Mouse (Mus musculus) forebrain, postnatal 0 days (tissue): ENCODE measurements around the gene Fgd6. TPM values are rescaled to one million over a fixed set of nuclear protein-coding genes. Genes with fewer than 3 reads are reported as not detected.

Experiments
- ATAC-seq: fragments of 200-750 bp; cut with Nextera tagmentation; 2 replicates; pipeline ENCODE4 v1.8.0; 2017; ENCODE audit warnings: mild to moderate bottlenecking, moderate library complexity
- DNase-seq: peaks from one replicate; pipeline ENCODE4 v3.0.0-alpha.2; 2015
- H3K27ac ChIP-seq: fragments of 300-500 bp; sonication (generic); 2 replicates; pipeline ENCODE4 v1.5.1; 2014; ENCODE audit warnings: low read depth, mild to moderate bottlenecking, antibody characterized with exemption, low read length, moderate library complexity, mixed read lengths
- H3K27me3 ChIP-seq: fragments of 300-500 bp; sonication (generic); 2 replicates; pipeline ENCODE4 v1.6.1; 2014; ENCODE audit warnings: mild to moderate bottlenecking, low read length, mixed read lengths; ENCODE audit not compliant: insufficient read depth
- H3K36me3 ChIP-seq: fragments of 300-500 bp; sonication (generic); 2 replicates; pipeline ENCODE4 v1.6.1; 2014; ENCODE audit warnings: mild to moderate bottlenecking, moderate library complexity; ENCODE audit not compliant: insufficient read depth
- H3K4me1 ChIP-seq: fragments of 300-500 bp; sonication (generic); 2 replicates; pipeline ENCODE4 v1.6.1; 2014; ENCODE audit warnings: antibody characterized with exemption; ENCODE audit not compliant: insufficient read depth
- H3K4me2 ChIP-seq: fragments of 300-500 bp; sonication (generic); 2 replicates; pipeline ENCODE4 v1.6.1; 2014; ENCODE audit warnings: low read depth, mild to moderate bottlenecking, moderate library complexity
- H3K4me3 ChIP-seq: fragments of 300-500 bp; sonication (generic); 2 replicates; pipeline ENCODE4 v1.5.1; 2014; ENCODE audit warnings: low read depth, low read length, mixed read lengths
- H3K9ac ChIP-seq: fragments of 300-500 bp; sonication (generic); 2 replicates; pipeline ENCODE4 v1.6.1; 2014; ENCODE audit warnings: mild to moderate bottlenecking
- H3K9me3 ChIP-seq: fragments of 300-500 bp; sonication (generic); 2 replicates; pipeline ENCODE4 v1.6.1; 2016; ENCODE audit warnings: low read length
- CTCF ChIP-seq: sonication (generic); IDR thresholded peaks from 2 replicates; pipeline ENCODE4 v1.5.1; 2016; ENCODE audit warnings: antibody characterized with exemption, control low read depth, low read depth
- WGBS: fragments of 180-500 bp; shearing (Covaris S2); extraction: QIAGEN DNeasy Blood & Tissue Kit; methylation state at CpG from one replicate; pipeline ENCODE4 v1.1.7; 2014; 5-methylcytosine and 5-hydroxymethylcytosine counted together
- polyA plus RNA-seq: library from polyadenylated mRNA; unstranded; fragments of >200 nt; fragmentation: Nextera tagmentation; extraction: Ambion mirVana; gene quantifications from 2 replicates; pipeline ENCODE4 v1.2.1, GENCODE M21; 2015
- total RNA-seq: library from RNA; depleted of rRNA; stranded (reverse); fragments of >200 nt; gene quantifications from 2 replicates; pipeline ENCODE4 v1.2.3, GENCODE M21; 2014

Fgd6 gene
- total and polyA plus RNA-seq, 2 experiments from 2014 or later: 1.5 to 3.6 TPM

DNA sequence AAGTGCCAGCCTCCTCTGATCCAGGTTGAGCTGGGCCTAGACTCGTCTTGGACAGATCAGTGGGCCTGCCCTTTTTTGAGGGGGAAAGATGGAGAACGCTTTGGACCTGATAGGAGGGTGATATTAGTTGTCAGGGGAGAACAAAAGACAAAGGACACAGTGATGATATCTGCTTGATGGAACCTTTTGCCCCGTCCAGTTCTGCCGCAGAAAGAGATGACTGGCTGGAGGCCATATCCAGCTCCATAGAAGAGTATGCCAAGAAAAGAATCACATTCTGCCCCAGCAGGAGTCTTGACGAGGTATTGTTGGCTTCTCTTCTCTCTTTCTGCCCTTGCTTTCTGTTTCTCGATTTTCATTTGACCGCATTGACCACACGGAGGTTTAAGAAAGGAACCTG, 97.3 kb downstream of the Fgd6 start:
- DNase-seq: no peak
- 59% methylated on average over 8 of the region's 8 CpGs for WGBS
- Histone ChIP-seq H3K36me3 (no peaks in the 10 kb centered on the region), H3K27ac (no peak overlapping the region), H3K4me1 (peaks cover 10% of the 10 kb centered on the region; the same call in 1 of the 2 replicates), H3K4me3 (no peak overlapping the region), H3K9ac (no peak overlapping the region), H3K27me3 (no peaks in the 10 kb centered on the region), H3K9me3 (no peaks in the 10 kb centered on the region), H3K4me2 (no peak overlapping the region)
- TF ChIP-seq CTCF: no peak
- no peak for ATAC-seq

DNA sequence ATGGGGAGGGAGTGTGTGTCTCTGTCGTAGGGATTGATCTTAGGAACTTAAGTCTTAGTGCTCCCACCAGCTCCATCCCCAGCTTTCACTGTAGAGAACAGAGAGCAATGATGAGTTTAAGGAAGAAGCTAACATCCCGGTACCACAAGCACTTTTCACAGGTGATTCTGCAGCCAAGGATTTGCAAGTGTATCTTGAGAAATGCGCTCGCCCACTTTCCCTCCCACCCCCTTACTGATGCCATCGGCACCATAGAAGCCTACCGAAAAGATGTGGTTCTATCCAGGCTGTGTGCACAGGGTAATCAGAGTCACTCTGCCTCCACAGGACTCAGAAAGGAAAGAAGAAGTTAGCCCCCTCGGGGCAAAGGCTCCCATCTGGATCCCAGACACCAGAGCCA, 97.9 kb downstream of the Fgd6 start:
- ATAC-seq (no peak), DNase-seq (no peak)
- no peak overlapping the region for H3K4me3 ChIP-seq
- no peak overlapping the region for H3K9ac ChIP-seq
- H3K36me3 ChIP-seq: no peaks in the 10 kb centered on the region
- H3K4me2 ChIP-seq: no peak overlapping the region
- H3K9me3 ChIP-seq: no peaks in the 10 kb centered on the region
- no peak overlapping the region for H3K27ac ChIP-seq
- no peaks in the 10 kb centered on the region for H3K27me3 ChIP-seq
- 92% methylated on average over 7 of the region's 7 CpGs for WGBS
- no peak for TF ChIP-seq CTCF
- peaks cover 10% of the 10 kb centered on the region; the same call in 1 of the 2 replicates for H3K4me1 ChIP-seq

- DNase-seq: no peak
- H3K4me1 ChIP-seq: peaks cover 4% of the 10 kb centered on the region; the same call in 1 of the 2 replicates
- no peak overlapping the region for H3K27ac ChIP-seq
- H3K27me3 ChIP-seq: no peaks in the 10 kb centered on the region
- H3K4me3 ChIP-seq: no peak overlapping the region
- H3K36me3 ChIP-seq: no peaks in the 10 kb centered on the region
- no peak; the same call in 1 of the 2 replicates for ATAC-seq
- no peak overlapping the region for H3K9ac ChIP-seq
- TF ChIP-seq CTCF: no peak
- no peaks in the 10 kb centered on the region for H3K9me3 ChIP-seq
- no peak overlapping the region for H3K4me2 ChIP-seq
- 76% methylated on average over 12 of the region's 12 CpGs for WGBS
Measured at GRCm38 (mm10) chr10:94134535-94135390, 99.0 kb downstream of the Fgd6 start.

DNA sequence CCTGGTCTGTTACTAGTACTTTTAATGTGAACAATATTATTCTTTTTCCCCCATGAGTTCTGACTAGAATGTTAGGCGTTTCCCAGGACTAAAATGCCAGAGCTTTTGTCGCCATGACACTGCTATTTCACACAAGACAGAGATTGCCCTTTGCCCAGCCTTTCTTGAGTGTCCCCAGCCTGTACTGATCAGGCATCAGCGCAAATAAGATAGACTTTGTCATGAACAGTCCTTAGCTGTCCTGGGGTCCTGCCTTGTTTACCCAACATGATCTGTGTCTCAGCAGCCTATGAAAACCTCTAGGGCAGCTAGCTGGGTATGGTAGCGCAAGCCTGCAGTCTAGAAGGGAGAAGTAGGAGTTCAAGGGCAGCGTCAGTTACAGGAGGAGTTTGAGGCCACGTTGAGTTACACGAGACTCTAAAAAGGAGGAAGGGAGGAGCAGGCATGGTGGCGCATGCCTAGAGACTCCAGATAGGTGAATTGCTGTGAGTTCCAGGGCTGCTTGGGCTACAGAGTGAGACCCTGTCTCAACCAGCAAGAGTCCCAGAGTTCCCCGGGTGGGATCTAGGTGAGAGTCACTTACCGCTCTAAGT, 103.2 kb downstream of the Fgd6 start:
- H3K27me3 ChIP-seq: no peaks in the 10 kb centered on the region
- H3K4me3 ChIP-seq: no peak overlapping the region
- no peak overlapping the region for H3K9ac ChIP-seq
- no peaks in the 10 kb centered on the region for H3K9me3 ChIP-seq
- no peaks in the 10 kb centered on the region for H3K4me1 ChIP-seq
- no peak overlapping the region for H3K4me2 ChIP-seq
- TF ChIP-seq CTCF: no peak
- no peak overlapping the region for H3K27ac ChIP-seq
- H3K36me3 ChIP-seq: no peaks in the 10 kb centered on the region
- ATAC-seq: no peak
- no peak for DNase-seq
- 94% methylated on average over 10 of the region's 10 CpGs for WGBS

DNA sequence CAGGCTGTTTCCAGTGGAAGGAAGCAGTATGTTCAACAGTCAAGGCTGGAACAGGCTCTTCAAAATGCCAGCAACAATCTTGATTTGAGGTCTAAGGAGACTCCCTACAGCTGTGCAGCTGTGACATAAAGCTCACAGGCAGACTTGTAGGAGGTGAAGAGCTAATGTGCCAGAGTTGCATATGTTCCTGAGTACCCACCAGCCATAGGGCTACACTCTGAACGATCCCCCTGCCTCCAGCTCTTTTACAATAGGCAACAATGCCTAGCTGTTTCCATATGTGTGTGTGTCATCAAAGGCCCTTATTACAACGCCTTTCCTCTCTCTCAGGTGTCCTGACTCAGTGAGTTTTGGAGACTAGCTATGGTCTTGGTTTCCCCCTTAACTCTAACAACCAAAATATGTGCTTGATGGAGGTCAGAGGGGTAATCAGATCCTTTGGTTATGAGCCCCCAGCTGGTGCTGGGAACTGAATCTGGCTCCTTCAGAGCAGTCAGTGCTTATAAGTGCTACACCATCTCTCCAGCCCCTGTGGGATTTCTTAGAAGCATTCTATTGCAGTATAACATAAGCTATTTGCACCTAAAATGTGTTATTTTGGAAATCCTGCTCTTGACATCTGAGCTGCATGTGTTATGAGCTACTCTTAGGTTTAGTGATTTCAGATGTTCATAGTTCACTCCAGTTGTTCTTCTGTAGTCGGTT, 104.6 kb downstream of the Fgd6 start:
- DNase-seq: no peak
- WGBS: 91% methylated on average over 3 of the region's 3 CpGs
- no peaks in the 10 kb centered on the region for H3K9me3 ChIP-seq
- no peaks in the 10 kb centered on the region for H3K36me3 ChIP-seq
- H3K4me1 ChIP-seq: no peaks in the 10 kb centered on the region
- H3K4me3 ChIP-seq: no peak overlapping the region
- no peaks in the 10 kb centered on the region for H3K27me3 ChIP-seq
- no peak overlapping the region for H3K27ac ChIP-seq
- no peak for TF ChIP-seq CTCF
- no peak overlapping the region for H3K9ac ChIP-seq
- H3K4me2 ChIP-seq: no peak overlapping the region
- no peak for ATAC-seq

- no peak for ATAC-seq
- Histone ChIP-seq H3K4me2 (no peak overlapping the region), H3K9ac (no peak overlapping the region), H3K36me3 (no peaks in the 10 kb centered on the region), H3K9me3 (no peaks in the 10 kb centered on the region), H3K27me3 (no peaks in the 10 kb centered on the region), H3K4me1 (no peaks in the 10 kb centered on the region), H3K27ac (no peak overlapping the region), H3K4me3 (no peak overlapping the region)
- no peak for DNase-seq
- WGBS: 93% methylated on average over 3 of the region's 3 CpGs
- no peak for TF ChIP-seq CTCF
Measured at GRCm38 (mm10) chr10:94142427-94142826, 106.6 kb downstream of the Fgd6 start.

DNA sequence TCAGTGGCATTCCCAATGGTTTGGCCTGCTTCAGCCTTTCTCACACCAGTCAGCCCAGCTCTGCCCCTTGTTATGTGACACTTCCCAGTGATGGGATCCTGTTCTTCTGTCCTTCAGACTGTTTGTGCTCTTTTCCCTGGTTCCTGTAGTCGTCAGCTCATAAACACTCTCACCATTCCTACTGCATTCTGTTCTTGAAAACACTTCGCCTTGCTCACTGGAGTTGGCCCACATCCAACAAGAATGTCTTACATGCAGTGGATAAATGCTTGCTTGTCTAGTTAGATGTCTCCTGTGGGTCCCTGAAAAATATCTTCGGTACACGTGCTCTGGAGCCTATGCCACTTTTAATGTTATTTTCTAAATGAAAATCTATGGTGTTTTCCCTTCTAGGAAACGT, 108.8 kb downstream of the Fgd6 start:
- no peaks in the 10 kb centered on the region for H3K27me3 ChIP-seq
- no peak for TF ChIP-seq CTCF
- no peak overlapping the region for H3K27ac ChIP-seq
- ATAC-seq (no peak), DNase-seq (peak; percentile 48)
- no peaks in the 10 kb centered on the region for H3K9me3 ChIP-seq
- no peaks in the 10 kb centered on the region for H3K4me1 ChIP-seq
- no peak overlapping the region for H3K4me2 ChIP-seq
- H3K4me3 ChIP-seq: no peak overlapping the region
- WGBS: 42% methylated on average over 5 of the region's 5 CpGs
- H3K36me3 ChIP-seq: no peaks in the 10 kb centered on the region
- no peak overlapping the region for H3K9ac ChIP-seq
